Mouse (Mus musculus): ENCODE measurements around the gene Cnot2.

Gene Cnot2

GRCm38 (mm10) chr10:116562731-116563480 lies 18.4 kb downstream of the Cnot2 start:
- no peak for DNase-seq (ENCODE audit: low read depth, low spot score)

GRCm38 (mm10) chr10:116562210-116562609 lies 19.1 kb downstream of the Cnot2 start:
- no peak for DNase-seq (ENCODE audit: low read depth, low spot score)

- no peak for DNase-seq (ENCODE audit: low read depth, low spot score)
Measured at GRCm38 (mm10) chr10:116559171-116559570, 22.1 kb downstream of the Cnot2 start.

- no peak for DNase-seq (ENCODE audit: low read depth, low spot score)
Measured at GRCm38 (mm10) chr10:116557166-116557565, 24.1 kb downstream of the Cnot2 start.

GRCm38 (mm10) chr10:116554434-116554833 lies 26.9 kb downstream of the Cnot2 start:
- DNase-seq (ENCODE audit: low read depth, low spot score): no peak

- no peak for DNase-seq (ENCODE audit: low read depth, low spot score)
Measured at GRCm38 (mm10) chr10:116547958-116548357, 33.4 kb downstream of the Cnot2 start.

- DNase-seq (ENCODE audit: low read depth, low spot score): no peak
Measured at GRCm38 (mm10) chr10:116546177-116546576, 35.1 kb downstream of the Cnot2 start.

- DNase-seq (ENCODE audit: low read depth, low spot score): no peak
Measured at GRCm38 (mm10) chr10:116543061-116543460, 38.2 kb downstream of the Cnot2 start.

GRCm38 (mm10) chr10:116540750-116541149 lies 40.6 kb downstream of the Cnot2 start:
- DNase-seq (ENCODE audit: low read depth, low spot score): no peak

- DNase-seq (ENCODE audit: low read depth, low spot score): no peak
Measured at GRCm38 (mm10) chr10:116537495-116537894, 43.8 kb downstream of the Cnot2 start.

- DNase-seq (ENCODE audit: low read depth, low spot score): no peak
Measured at GRCm38 (mm10) chr10:116534278-116534677, 47.0 kb downstream of the Cnot2 start.

- DNase-seq (ENCODE audit: low read depth, low spot score): no peak
Measured at GRCm38 (mm10) chr10:116532561-116532960, 48.8 kb downstream of the Cnot2 start.

- DNase-seq (ENCODE audit: low read depth, low spot score): no peak
Measured at GRCm38 (mm10) chr10:116531063-116531462, 50.2 kb downstream of the Cnot2 start.

- DNase-seq (ENCODE audit: low read depth, low spot score): no peak
Measured at GRCm38 (mm10) chr10:116519588-116519987, 61.7 kb downstream of the Cnot2 start.

- DNase-seq (ENCODE audit: low read depth, low spot score): no peak
Measured at GRCm38 (mm10) chr10:116515590-116515989, 65.7 kb downstream of the Cnot2 start.

- DNase-seq (ENCODE audit: low read depth, low spot score): no peak
Measured at GRCm38 (mm10) chr10:116515158-116515557, 66.2 kb downstream of the Cnot2 start.

- DNase-seq (ENCODE audit: low read depth, low spot score): no peak
Measured at GRCm38 (mm10) chr10:116513254-116513635, 68.1 kb downstream of the Cnot2 start.

GRCm38 (mm10) chr10:116512521-116513253 lies 68.6 kb downstream of the Cnot2 start:
- no peak for DNase-seq (ENCODE audit: low read depth, low spot score)

- no peak for DNase-seq (ENCODE audit: low read depth, low spot score)
Measured at GRCm38 (mm10) chr10:116505303-116506014, 75.9 kb downstream of the Cnot2 start.

- DNase-seq (ENCODE audit: low read depth, low spot score): no peak
Measured at GRCm38 (mm10) chr10:116492768-116493167, 88.5 kb downstream of the Cnot2 start.

GRCm38 (mm10) chr10:116486895-116487747 lies 94.2 kb downstream of the Cnot2 start:
- no peak for DNase-seq (ENCODE audit: low read depth, low spot score)

Data from brain, embryonic 18.5 days (tissue).